18 mouse cellular contexts compared by ENCODE assay signal in the genomic region with DNA sequence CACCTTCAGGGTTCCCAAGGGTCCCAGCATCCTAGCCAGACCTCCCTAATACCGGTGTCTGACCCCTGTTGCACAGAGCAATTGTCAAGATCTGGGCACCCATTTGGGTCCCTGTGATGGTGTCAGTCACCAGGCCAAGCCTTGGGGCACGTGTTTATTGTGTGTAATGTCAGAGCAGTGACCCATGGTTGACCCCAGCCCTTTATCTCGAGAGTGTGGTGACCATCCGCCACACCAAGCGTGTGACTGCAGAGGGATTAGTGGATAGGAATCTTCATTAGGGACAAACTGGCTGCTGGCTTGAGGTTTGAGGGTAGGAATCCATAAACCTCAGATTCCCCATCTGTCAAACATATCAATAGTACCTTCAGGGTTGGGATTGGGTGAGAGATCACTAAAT. TPM values are rescaled to one million over a fixed set of nuclear protein-coding genes. Genes with fewer than 3 reads are reported as not detected.
"Had no signal": no experiment of that assay in that cellular context is flagged by ENCODE, and none has a peak within 500 bp of the region (broad histone marks: within the 10 kb centered on the region; RNA-seq: fewer than 3 reads in every experiment).

No protein-coding gene starts in this region.

- H3K4me2 ChIP-seq: intestine, embryonic 15.5 days; limb, embryonic 12.5 days; liver, embryonic 13.5 days; lung, embryonic 15.5 days had no signal

- H3K27me3 ChIP-seq: neural tube, embryonic 15.5 days had no signal

- H3K9me3 ChIP-seq: intestine, embryonic 15.5 days; limb, embryonic 12.5 days; liver, embryonic 13.5 days; lung, embryonic 15.5 days; neural tube, embryonic 15.5 days had no signal

- H3K27ac ChIP-seq: intestine, embryonic 15.5 days; limb, embryonic 12.5 days; liver, embryonic 13.5 days; lung, embryonic 15.5 days; macrophage; neural tube, embryonic 15.5 days had no signal

- ATAC-seq: intestine, embryonic 15.5 days; liver, postnatal 0 days had no signal

- DNase-seq: kidney, adult 18-20 months; kidney, postnatal 25 days; layer of hippocampus, postnatal 36 days; liver; liver, embryonic 13.5 days; liver, postnatal 0 days; lung, postnatal 14 days; right cerebral cortex, postnatal 4 days; spleen, adult 18-20 months; thymus, adult 18-20 months; thymus, postnatal 14 days had no signal

- H3K9ac ChIP-seq: intestine, embryonic 15.5 days; limb, embryonic 12.5 days; liver, embryonic 13.5 days; liver, postnatal 0 days; lung, embryonic 15.5 days; neural tube, embryonic 15.5 days had no signal

- H3K36me3 ChIP-seq: intestine, embryonic 15.5 days; limb, embryonic 12.5 days; lung, embryonic 15.5 days; neural tube, embryonic 15.5 days had no signal

- H3K4me3 ChIP-seq: intestine, embryonic 15.5 days; limb, embryonic 12.5 days; liver, embryonic 13.5 days; lung, embryonic 15.5 days; neural tube, embryonic 15.5 days had no signal

RNA-seq across cellular contexts. Expression of a gene that starts 46.8 kb away (rescaled TPM):
- polyA plus RNA-seq: intestine, embryonic 15.5 days; kidney, embryonic 14.5 days; limb, embryonic 12.5 days; liver, embryonic 13.5 days; liver, postnatal 0 days; lung, embryonic 15.5 days; macrophage; stomach, embryonic 14.5 days had no signal
